Mouse (Mus musculus) testis, adult 2 months (tissue): ENCODE measurements around the gene Plcg2.
A peak's percentile ranks its signal among the peaks of the same experiment; 100 is the strongest.

Experiments
- CTCF ChIP-seq: fragments of 200-500 bp; IDR thresholded peaks from 2 replicates; pipeline ENCODE4 v1.5.1; 2012; ENCODE audit warnings: low read depth, mild to moderate bottlenecking, inconsistent platforms, low read length, moderate library complexity; ENCODE audit not compliant: control insufficient read depth, insufficient read depth, insufficient replicate concordance
- POLR2A ChIP-seq: fragments of 200-500 bp; IDR thresholded peaks from 2 replicates; pipeline ENCODE4 v1.6.1; 2012; ENCODE audit warnings: low read depth, mild to moderate bottlenecking, inconsistent platforms, low read length, moderate library complexity; ENCODE audit not compliant: control insufficient read depth

DNA sequence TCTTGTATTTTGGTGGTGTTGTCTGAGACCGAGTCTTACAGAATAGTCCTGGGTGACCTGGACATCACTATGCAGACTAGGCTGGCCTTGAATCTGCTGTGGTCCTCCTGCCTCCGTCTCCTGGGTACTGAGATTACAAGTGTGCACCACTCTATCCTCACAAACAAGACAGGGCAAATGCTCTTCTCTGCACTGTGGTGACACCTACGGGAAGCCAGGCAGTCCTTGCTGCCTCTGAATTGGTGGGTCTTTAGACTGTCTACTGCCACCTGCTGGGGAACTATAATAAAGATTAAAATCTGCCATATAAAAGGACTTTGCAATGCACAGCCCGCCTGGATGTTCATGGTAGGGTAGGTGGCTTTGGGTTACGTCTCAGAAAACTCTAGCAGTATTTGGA, 32.8 kb upstream of the Plcg2 start:
- TF ChIP-seq POLR2A (no peak), CTCF (peak; percentile 71; the same call in 1 of the 2 replicates)
